Mouse (Mus musculus): ENCODE results near the gene Hif3a. TPM values are rescaled to one million over a fixed set of nuclear protein-coding genes. Genes with fewer than 3 reads are reported as not detected.

The Hif3a gene
- polyA plus RNA-seq, 1 experiment from 2014 or later, result 19.7 TPM

DNA sequence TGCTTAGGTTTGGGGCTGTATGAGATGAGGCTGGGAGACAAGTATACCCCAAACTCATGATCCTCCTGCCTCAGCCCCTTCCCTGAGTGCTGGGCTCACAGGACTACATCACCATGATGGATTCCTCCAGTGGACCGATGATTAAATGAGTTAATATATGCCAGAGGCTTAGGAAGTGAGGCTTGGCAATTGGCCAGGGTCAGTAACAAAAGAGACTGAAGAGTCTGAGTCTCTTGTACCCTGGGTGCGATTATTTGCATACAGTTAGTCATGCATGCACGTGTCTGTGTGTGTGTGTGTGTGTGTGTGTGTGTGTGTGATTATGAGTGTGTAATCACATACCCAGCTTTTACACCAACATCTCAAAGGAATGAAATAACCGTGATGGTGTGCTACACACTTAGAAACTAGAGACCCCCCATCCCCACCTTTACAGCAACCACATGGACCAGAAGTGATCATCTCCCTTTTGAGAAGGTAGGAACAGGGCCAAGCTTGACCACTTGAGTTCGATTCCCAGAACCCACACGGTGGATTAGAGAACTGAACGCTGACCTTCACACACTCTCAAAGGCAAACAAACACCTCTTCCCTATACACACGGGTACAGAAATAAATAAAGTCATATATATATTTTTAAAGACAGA lies 3.3 kb downstream of the Hif3a start:
- Histone ChIP-seq H3K4me1 (ENCODE audit: control insufficient read depth, insufficient read depth, low read length) (peaks cover 46% of the 10 kb centered on the region), H3K4me3 (ENCODE audit: low read length) (peak overlapping the region; percentile 19; the same call in 1 of the 2 replicates), H3K27me3 (ENCODE audit: control insufficient read depth, insufficient read depth, low read length) (no peaks in the 10 kb centered on the region), H3K4me2 (replicated peaks; ENCODE audit: low read depth, low read length) (peak overlapping the region; percentile 86), H3K36me3 (ENCODE audit: control insufficient read depth, insufficient read depth, low read length) (peaks cover 3% of the 10 kb centered on the region; the same call in 1 of the 2 replicates), H3K9ac (ENCODE audit: low read depth, low read length) (peak overlapping the region; percentile 28; the same call in 1 of the 2 replicates), H3K9me3 (ENCODE audit: control insufficient read depth, low read length) (no peaks in the 10 kb centered on the region), H3K27ac (ENCODE audit: low read depth, low read length) (peak overlapping the region; percentile 94)
- ATAC-seq (ENCODE audit: low FRiP score, low TSS enrichment), result no peak
- WGBS, result 51% methylated on average over 8 of the region's 8 CpGs

DNA sequence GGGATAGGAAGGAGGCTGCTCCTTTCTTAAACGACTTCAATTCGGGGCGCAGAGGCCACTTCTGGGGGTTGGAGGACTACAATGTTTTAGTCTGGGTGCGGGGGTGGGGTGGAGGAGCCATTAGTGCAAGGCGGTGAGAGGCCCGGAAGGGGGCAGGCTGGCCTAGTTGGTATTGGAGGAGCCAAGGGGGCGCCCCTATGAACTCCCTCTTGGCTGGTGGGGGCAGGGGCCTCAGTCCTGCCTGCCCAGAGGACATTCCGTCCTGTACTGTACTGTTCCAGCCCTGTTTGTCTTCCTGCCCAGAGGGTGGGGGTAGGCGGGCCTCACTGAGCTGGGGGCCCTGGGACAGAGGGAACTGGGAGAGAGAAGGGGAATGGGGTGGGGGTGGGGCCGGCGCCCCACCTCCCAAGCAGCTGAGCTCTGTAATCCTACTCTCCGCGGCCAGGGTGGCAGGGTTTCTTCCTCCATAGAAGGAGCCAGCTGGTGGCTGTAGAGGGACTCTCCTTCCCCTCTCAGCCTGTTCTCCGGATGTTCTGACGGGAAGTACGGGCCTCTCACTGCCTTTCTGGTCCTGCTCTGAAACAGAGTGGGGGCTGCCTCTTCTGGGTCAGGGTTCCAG lies 4.0 kb downstream of the Hif3a start:
- ATAC-seq (ENCODE audit: low FRiP score, low TSS enrichment), result peak; percentile 82
- H3K36me3 ChIP-seq (ENCODE audit: control insufficient read depth, insufficient read depth, low read length), result peaks cover 3% of the 10 kb centered on the region; the same call in 1 of the 2 replicates
- peaks cover 44% of the 10 kb centered on the region for H3K4me1 ChIP-seq (ENCODE audit: control insufficient read depth, insufficient read depth, low read length)
- H3K4me3 ChIP-seq (ENCODE audit: low read length), result peak overlapping the region; percentile 19
- H3K9ac ChIP-seq (ENCODE audit: low read depth, low read length), result peak overlapping the region; percentile 28; the same call in 1 of the 2 replicates
- H3K27me3 ChIP-seq (ENCODE audit: control insufficient read depth, insufficient read depth, low read length), result no peaks in the 10 kb centered on the region
- H3K4me2 ChIP-seq (replicated peaks; ENCODE audit: low read depth, low read length), result peak overlapping the region; percentile 35
- H3K27ac ChIP-seq (ENCODE audit: low read depth, low read length), result peak overlapping the region; percentile 94
- H3K9me3 ChIP-seq (ENCODE audit: control insufficient read depth, low read length), result no peaks in the 10 kb centered on the region
- WGBS, result under 1% methylated on average over 15 of the region's 16 CpGs

DNA sequence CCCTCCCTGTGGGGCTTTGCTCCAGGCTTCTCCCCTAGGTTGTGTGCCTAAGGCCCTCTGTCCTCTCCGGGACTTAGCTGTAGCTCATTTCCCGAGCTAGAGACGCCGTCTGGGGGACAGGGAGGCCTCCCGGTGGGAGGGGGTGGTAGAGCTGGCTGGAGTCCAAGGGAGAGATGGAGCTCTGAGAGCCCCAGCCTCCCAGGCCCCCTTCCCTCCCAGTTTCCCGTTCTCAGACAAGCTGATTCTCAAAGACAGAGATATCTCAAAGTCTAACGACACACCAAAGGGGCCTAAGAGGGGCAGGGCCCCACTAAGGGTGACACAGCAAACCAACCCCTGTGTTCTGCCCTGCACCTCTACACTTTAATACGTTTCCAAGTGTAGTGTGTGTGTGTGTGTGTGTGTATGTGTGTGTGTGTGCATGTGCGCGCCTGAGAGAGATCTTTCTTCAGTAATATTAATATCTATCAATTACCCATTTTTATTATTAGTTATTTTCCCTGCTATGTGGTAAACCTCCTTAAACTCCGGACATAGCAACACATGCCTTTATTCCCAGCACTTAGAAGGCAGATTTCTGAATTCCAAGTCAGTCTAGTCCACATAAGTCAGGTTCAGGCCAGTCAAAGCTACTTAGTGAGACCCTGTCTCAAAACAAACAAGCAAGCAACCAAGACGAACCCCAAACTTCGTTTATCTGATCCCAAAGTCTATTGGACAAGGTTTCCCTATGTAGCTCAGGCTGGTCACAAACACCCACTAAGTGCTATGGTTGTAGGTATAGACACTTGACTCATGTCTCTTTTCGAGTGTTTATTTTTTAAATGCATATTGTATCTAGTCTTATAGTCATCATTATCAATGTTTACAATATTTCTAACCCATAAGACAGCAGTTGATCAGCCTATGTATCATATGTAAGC lies 5.4 kb downstream of the Hif3a start:
- 30% methylated on average over 14 of the region's 14 CpGs for WGBS
- Histone ChIP-seq H3K27ac (ENCODE audit: low read depth, low read length) (peak overlapping the region; percentile 92), H3K4me3 (ENCODE audit: low read length) (peak overlapping the region; percentile 42), H3K27me3 (ENCODE audit: control insufficient read depth, insufficient read depth, low read length) (no peaks in the 10 kb centered on the region), H3K36me3 (ENCODE audit: control insufficient read depth, insufficient read depth, low read length) (peaks cover 3% of the 10 kb centered on the region; the same call in 1 of the 2 replicates), H3K4me2 (replicated peaks; ENCODE audit: low read depth, low read length) (peak overlapping the region; percentile 66), H3K4me1 (ENCODE audit: control insufficient read depth, insufficient read depth, low read length) (peaks cover 38% of the 10 kb centered on the region), H3K9me3 (ENCODE audit: control insufficient read depth, low read length) (no peaks in the 10 kb centered on the region), H3K9ac (ENCODE audit: low read depth, low read length) (peak overlapping the region; percentile 64; the same call in 1 of the 2 replicates)
- ATAC-seq (ENCODE audit: low FRiP score, low TSS enrichment), result peak; percentile 20; the same call in 1 of the 2 replicates

DNA sequence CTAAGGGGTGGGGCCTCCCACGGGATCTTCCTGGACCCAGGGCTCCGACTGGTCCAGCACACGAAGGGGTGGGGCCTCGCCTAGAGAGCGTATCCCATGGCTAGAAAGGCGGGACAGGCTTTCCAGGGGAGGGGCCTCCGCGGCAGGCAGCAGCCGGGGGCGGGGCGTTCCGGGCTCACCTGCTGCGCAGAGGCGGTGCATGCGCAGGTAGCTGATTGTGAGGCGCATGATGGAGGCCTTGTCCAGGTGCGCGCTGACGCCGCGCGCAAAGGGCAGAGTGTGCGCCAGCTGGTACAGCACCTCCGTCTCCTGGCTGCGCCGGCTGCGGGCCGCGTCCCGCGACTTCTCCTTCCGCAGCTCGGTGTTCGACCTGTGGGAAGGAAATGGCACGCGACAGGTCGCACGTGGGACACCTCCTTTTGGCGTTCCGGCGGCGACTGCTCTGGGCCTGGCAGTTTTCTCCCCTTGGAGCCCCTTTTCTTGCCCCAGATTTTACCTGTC lies 6.1 kb downstream of the Hif3a start:
- H3K4me2 ChIP-seq (replicated peaks; ENCODE audit: low read depth, low read length), result peak overlapping the region; percentile 66
- peak overlapping the region; percentile 42 for H3K4me3 ChIP-seq (ENCODE audit: low read length)
- under 1% methylated on average over 34 of the region's 42 CpGs for WGBS
- peak overlapping the region; percentile 64; the same call in 1 of the 2 replicates for H3K9ac ChIP-seq (ENCODE audit: low read depth, low read length)
- peak overlapping the region; percentile 92 for H3K27ac ChIP-seq (ENCODE audit: low read depth, low read length)
- ATAC-seq (ENCODE audit: low FRiP score, low TSS enrichment), result peak; percentile 82
- no peaks in the 10 kb centered on the region for H3K9me3 ChIP-seq (ENCODE audit: control insufficient read depth, low read length)
- H3K36me3 ChIP-seq (ENCODE audit: control insufficient read depth, insufficient read depth, low read length), result peaks cover 3% of the 10 kb centered on the region; the same call in 1 of the 2 replicates
- H3K27me3 ChIP-seq (ENCODE audit: control insufficient read depth, insufficient read depth, low read length), result no peaks in the 10 kb centered on the region
- peaks cover 38% of the 10 kb centered on the region for H3K4me1 ChIP-seq (ENCODE audit: control insufficient read depth, insufficient read depth, low read length)

DNA sequence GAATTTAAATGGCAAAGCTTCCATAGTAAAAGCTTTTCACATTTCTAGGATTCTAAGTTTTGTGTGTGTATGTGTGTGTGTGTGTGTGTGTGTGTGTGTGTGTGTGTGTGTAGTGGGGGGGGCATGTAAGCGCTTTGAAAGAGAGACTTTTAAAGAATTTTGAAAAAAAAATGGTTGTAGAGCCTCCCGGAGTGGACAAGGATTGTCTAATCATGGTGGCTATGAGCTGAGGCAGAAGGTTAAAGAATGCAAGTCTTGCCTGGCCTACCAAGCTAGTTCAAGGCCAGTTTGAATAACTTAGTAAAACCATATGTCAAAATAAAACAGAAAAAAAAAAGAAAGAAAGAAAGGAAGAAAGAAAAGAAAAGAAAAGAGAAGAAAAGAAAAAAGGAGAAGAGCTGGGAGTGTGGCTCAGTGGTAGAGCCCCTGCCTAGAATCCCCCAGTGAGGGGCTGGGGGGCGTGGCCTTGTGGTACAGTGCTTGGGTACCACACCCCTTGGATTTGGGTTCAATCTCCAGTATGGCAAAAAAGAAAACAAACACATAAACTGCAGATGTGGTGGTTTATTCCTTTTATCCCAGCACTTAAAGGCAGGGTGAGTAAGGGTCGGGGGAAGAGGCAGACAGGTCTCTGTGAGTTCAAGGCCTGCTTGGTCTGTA lies 6.8 kb downstream of the Hif3a start:
- no peaks in the 10 kb centered on the region for H3K27me3 ChIP-seq (ENCODE audit: control insufficient read depth, insufficient read depth, low read length)
- ATAC-seq (ENCODE audit: low FRiP score, low TSS enrichment), result no peak
- no peak overlapping the region for H3K9ac ChIP-seq (ENCODE audit: low read depth, low read length)
- peaks cover 6% of the 10 kb centered on the region; the same call in 1 of the 2 replicates for H3K36me3 ChIP-seq (ENCODE audit: control insufficient read depth, insufficient read depth, low read length)
- peak overlapping the region; percentile 42 for H3K4me3 ChIP-seq (ENCODE audit: low read length)
- no peaks in the 10 kb centered on the region for H3K9me3 ChIP-seq (ENCODE audit: control insufficient read depth, low read length)
- 93% methylated on average over 4 of the region's 4 CpGs for WGBS
- H3K27ac ChIP-seq (ENCODE audit: low read depth, low read length), result peak overlapping the region; percentile 37; the same call in 1 of the 2 replicates
- H3K4me1 ChIP-seq (ENCODE audit: control insufficient read depth, insufficient read depth, low read length), result peaks cover 34% of the 10 kb centered on the region
- peak overlapping the region; percentile 66 for H3K4me2 ChIP-seq (replicated peaks; ENCODE audit: low read depth, low read length)

DNA sequence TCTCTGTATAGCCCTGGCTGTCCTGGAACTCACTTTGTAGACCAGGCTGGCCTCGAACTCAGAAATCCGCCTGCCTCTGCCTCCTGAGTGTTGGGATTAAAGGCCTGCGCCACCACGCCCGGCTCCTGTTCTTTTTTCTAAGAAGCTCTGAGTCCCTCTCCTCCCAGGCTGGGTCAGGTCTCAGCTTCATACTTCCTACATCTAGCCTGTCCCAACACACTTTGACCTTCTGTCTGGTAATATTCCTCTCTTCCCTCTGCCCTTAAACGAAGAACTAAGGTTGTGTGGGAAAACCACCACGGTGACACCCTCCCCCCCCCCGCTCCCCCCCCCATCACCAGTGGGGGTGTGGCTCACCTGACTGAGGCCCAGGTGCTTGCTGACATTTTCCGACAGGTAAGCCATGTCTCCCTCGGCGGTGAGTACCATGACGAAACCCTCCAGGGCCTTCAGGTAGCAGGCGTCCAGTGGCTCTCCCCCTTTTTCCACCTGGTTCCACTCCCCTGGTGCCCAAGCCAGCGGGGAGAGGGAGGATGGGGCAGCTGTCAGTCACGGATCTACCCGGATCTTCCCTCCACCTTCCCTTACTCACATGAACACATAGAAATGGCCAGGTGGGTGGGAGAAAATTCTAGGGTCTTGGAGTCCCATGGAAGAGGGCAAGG lies 7.8 kb downstream of the Hif3a start:
- Histone ChIP-seq H3K36me3 (ENCODE audit: control insufficient read depth, insufficient read depth, low read length) (peaks cover 12% of the 10 kb centered on the region; the same call in 1 of the 2 replicates), H3K4me1 (ENCODE audit: control insufficient read depth, insufficient read depth, low read length) (peaks cover 24% of the 10 kb centered on the region), H3K9ac (ENCODE audit: low read depth, low read length) (no peak overlapping the region), H3K27me3 (ENCODE audit: control insufficient read depth, insufficient read depth, low read length) (no peaks in the 10 kb centered on the region), H3K4me3 (ENCODE audit: low read length) (no peak overlapping the region), H3K27ac (ENCODE audit: low read depth, low read length) (no peak overlapping the region), H3K4me2 (replicated peaks; ENCODE audit: low read depth, low read length) (no peak overlapping the region), H3K9me3 (ENCODE audit: control insufficient read depth, low read length) (no peaks in the 10 kb centered on the region)
- 81% methylated on average over 16 of the region's 16 CpGs for WGBS
- no peak for ATAC-seq (ENCODE audit: low FRiP score, low TSS enrichment)

DNA sequence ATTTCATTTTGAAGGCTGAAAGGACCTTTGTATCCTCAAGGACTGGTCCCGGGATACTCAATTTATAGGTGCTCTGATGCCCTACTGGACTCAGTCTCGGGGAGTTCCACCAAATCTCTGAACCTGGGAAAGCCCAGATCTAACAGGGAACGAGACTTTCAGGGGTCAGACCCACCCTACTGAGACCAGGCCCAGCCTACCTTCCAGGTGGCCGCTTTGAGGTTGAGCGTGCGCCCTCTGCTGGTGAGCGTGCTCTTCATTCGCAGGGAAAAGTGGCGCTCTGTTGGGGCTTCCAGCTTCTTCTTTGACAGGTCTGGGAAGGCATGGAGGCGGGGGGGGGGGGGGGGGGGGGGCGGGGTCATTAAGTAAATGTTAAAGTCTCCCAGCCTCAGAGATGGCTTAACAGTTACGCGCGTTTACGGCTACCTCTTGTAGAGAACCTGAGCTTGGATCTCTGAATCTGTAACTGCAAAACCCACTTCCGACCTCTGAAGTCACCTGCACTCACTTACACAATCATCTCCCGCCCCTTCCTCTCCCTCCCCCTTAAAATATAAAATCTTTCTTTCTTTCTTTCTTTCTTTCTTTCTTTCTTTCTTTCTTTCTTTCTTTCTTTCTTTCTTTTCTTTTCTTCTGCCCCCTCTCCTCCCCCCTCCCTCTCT lies 11.2 kb downstream of the Hif3a start:
- peaks cover 22% of the 10 kb centered on the region for H3K36me3 ChIP-seq (ENCODE audit: control insufficient read depth, insufficient read depth, low read length)
- 11% methylated on average over 15 of the region's 17 CpGs for WGBS
- no peak overlapping the region for H3K4me2 ChIP-seq (replicated peaks; ENCODE audit: low read depth, low read length)
- no peaks in the 10 kb centered on the region for H3K4me1 ChIP-seq (ENCODE audit: control insufficient read depth, insufficient read depth, low read length)
- H3K9ac ChIP-seq (ENCODE audit: low read depth, low read length), result no peak overlapping the region
- H3K27ac ChIP-seq (ENCODE audit: low read depth, low read length), result no peak overlapping the region
- H3K4me3 ChIP-seq (ENCODE audit: low read length), result no peak overlapping the region
- no peaks in the 10 kb centered on the region for H3K27me3 ChIP-seq (ENCODE audit: control insufficient read depth, insufficient read depth, low read length)
- H3K9me3 ChIP-seq (ENCODE audit: control insufficient read depth, low read length), result no peaks in the 10 kb centered on the region
- ATAC-seq (ENCODE audit: low FRiP score, low TSS enrichment), result peak; percentile 53

Data from kidney, embryonic 14.5 days (tissue).